Mouse (Mus musculus) olfactory bulb, adult 2 months (tissue): ENCODE data around the gene Plekhg3. TPM values are rescaled to one million over a fixed set of nuclear protein-coding genes. Genes with fewer than 3 reads are reported as not detected.

Experiments
- H3K27ac ChIP-seq: fragments of 200-500 bp; 2 replicates; pipeline ENCODE4 v1.5.1; 2012; ENCODE audit warnings: low read depth, low read length; ENCODE audit not compliant: insufficient read depth
- H3K4me1 ChIP-seq: fragments of 200-500 bp; 2 replicates; pipeline ENCODE4 v1.6.1; 2012; ENCODE audit warnings: low read length; ENCODE audit not compliant: control insufficient read depth, insufficient read depth
- H3K4me3 ChIP-seq: fragments of 200-500 bp; 2 replicates; pipeline ENCODE4 v1.5.1; 2012; ENCODE audit warnings: mild to moderate bottlenecking, low read depth, low read length, moderate library complexity; ENCODE audit not compliant: insufficient read depth
- CTCF ChIP-seq: fragments of 200-500 bp; IDR thresholded peaks from 2 replicates; pipeline ENCODE4 v1.5.1; 2012; ENCODE audit warnings: low read depth, mild to moderate bottlenecking, low read length, moderate library complexity; ENCODE audit not compliant: insufficient read depth
- POLR2A ChIP-seq: fragments of 200-500 bp; IDR thresholded peaks from 2 replicates; pipeline ENCODE4 v1.6.1; 2012; ENCODE audit warnings: mild to moderate bottlenecking, low read depth, low read length, moderate library complexity; ENCODE audit not compliant: insufficient read depth
- WGBS: fragments of 180-500 bp; shearing (Covaris S2); methylation state at CpG from one replicate; pipeline ENCODE4 v1.1.7; 2018; 5-methylcytosine and 5-hydroxymethylcytosine counted together
- polyA plus RNA-seq: library from polyadenylated mRNA; stranded (reverse); fragments of >200 nt; gene quantifications from 2 replicates; pipeline ENCODE4 v1.2.4, GENCODE M21; 2012; ENCODE audit warnings: low replicate concordance; ENCODE audit not compliant: missing spikeins, insufficient read depth, insufficient read length

Gene Plekhg3
- not detected in 2 replicates for polyA plus RNA-seq

DNA sequence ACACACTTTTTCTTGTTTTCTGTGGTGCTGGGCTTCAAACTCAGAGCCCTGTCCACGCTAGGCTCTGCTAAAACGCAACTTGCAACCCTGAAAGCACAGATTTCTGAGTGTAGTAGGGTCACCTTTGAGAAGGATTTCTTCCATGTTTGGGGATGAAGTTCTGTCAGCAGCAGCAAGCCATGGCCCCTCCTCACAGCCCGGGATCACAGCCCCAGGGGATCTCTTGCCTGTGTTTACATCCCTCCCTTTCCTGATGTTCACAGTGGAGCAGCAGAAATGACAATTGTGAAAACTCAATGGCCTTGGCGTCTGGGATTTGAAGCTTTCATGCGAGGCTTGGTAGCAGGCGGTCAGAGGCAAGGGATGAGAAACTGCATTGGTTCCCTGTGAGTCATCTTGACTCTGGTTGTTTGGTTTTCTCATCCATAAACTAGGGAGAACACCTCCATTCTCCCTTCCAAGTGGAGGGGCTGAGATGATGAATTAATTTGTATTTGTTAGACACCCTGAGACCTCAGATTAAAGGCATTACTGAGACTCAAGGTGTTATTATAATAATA, at the start of gene Plekhg3:
TSS of gene Plekhg3 (plus strand) at position 312 of the 560 bp plus-strand sequence.
- TF ChIP-seq CTCF (no peak), POLR2A (no peak)
- no peak within 1 kb of the TSS for H3K4me3 ChIP-seq
- WGBS = 78% methylated on average over 6 of the region's 6 CpGs
- peaks cover 21% of the 10 kb centered on the region for H3K4me1 ChIP-seq
- H3K27ac ChIP-seq = no peak within 1 kb of the TSS

GRCm38 (mm10) chr12:76482446-76482845, 48.2 kb upstream of the Plekhg3 start:
- no peak overlapping the region for H3K4me3 ChIP-seq
- no peak overlapping the region for H3K27ac ChIP-seq
- WGBS = 94% methylated on average over 2 of the region's 2 CpGs
- no peak for TF ChIP-seq CTCF
- TF ChIP-seq POLR2A = no peak
- peaks cover 15% of the 10 kb centered on the region for H3K4me1 ChIP-seq

DNA sequence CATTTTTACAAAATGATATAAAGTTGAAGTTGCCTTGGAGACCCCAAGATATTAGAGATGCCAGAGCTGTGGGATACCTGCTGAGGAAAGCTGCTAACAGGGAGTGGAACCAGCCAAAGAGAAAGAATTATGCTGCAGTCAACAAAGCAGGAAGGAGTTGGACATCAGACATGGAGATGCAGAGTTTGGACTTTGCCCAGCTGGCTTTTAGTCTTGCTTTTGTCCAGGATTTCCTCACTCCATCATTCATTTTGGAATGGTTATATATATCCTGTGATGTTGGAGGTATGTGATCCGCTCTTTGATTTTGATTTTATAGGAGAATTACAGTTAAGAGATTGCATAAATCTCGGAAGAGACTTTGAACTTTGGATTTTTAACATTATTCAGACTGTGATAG, 47.7 kb upstream of the Plekhg3 start:
- H3K4me3 ChIP-seq = no peak overlapping the region
- TF ChIP-seq CTCF = no peak
- no peak for TF ChIP-seq POLR2A
- 98% methylated on average over 2 of the region's 2 CpGs for WGBS

DNA sequence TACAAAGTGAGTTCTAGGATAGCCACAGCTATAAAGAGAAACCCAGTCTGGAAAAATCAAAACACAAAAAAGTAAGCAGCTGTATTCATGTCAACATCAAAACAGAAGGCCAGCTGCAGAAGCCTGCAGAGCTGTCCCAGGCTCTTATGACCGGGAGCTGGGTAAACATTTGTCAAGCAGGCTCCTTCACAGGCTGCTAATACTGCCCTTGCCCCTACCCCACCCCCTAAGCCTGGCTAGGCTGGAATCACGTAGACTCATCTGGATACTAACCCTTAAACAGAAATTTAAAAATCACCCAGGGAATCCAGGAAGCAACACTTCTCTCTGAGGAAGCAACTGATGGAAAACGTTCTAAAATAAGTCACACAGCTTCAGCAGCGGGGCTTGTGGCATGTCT, 45.8 kb upstream of the Plekhg3 start:
- Histone ChIP-seq H3K4me1 (peaks cover 4% of the 10 kb centered on the region; the same call in 1 of the 2 replicates), H3K27ac (no peak overlapping the region), H3K4me3 (no peak overlapping the region)
- 48% methylated on average over 4 of the region's 4 CpGs for WGBS
- TF ChIP-seq POLR2A (no peak), CTCF (no peak)

More for the DNA sequence above, 47.7 kb upstream of the Plekhg3 start:
- Histone ChIP-seq H3K4me1 (peaks cover 13% of the 10 kb centered on the region), H3K27ac (no peak overlapping the region)

- TF ChIP-seq CTCF (no peak), POLR2A (no peak)
- Histone ChIP-seq H3K4me1 (peaks cover 4% of the 10 kb centered on the region; the same call in 1 of the 2 replicates), H3K4me3 (no peak overlapping the region), H3K27ac (no peak overlapping the region)
- 64% methylated on average over 11 of the region's 11 CpGs for WGBS
These were observed 45.3 kb upstream of the Plekhg3 start for GRCm38 (mm10) chr12:76485381-76485780.

- Histone ChIP-seq H3K27ac (no peak overlapping the region), H3K4me1 (peaks cover 4% of the 10 kb centered on the region; the same call in 1 of the 2 replicates), H3K4me3 (no peak overlapping the region)
- 60% methylated on average over 9 of the region's 9 CpGs for WGBS
- TF ChIP-seq POLR2A = no peak
These were observed 43.7 kb upstream of the Plekhg3 start for GRCm38 (mm10) chr12:76486943-76487342.

GRCm38 (mm10) chr12:76490798-76491197, 39.9 kb upstream of the Plekhg3 start:
- H3K4me3 ChIP-seq = no peak overlapping the region
- H3K27ac ChIP-seq = no peak overlapping the region
- 0 out of 2 replicates have a peak, but pooled peaks cover 2% of the 10 kb centered on the region for H3K4me1 ChIP-seq
- no peak for TF ChIP-seq CTCF
- TF ChIP-seq POLR2A = no peak
- WGBS = 85% methylated on average over 1 of the region's 1 CpGs

DNA sequence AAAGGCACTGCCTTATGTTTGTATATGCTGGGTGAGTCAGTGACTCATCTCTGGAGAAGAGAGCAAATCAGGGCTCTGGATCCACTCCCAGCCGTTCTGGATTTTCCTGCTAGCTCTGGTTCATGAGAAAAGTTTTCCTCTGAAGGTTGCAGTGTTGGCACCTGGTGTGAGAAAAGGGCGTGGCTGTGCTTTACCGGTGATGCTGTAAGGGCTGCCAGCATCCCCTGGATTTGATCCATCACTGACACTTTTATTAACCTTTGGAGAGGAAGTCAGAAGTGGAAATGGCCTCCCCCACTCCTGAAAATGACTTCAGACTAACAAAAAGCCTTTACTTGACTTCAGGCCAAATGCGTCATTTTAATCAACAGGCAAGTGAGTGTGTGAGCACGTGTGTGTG, 37.2 kb upstream of the Plekhg3 start:
- no peak for TF ChIP-seq POLR2A
- TF ChIP-seq CTCF = no peak
- 37% methylated on average over 5 of the region's 5 CpGs for WGBS
- Histone ChIP-seq H3K4me1 (peaks cover 2% of the 10 kb centered on the region; the same call in 1 of the 2 replicates), H3K27ac (no peak overlapping the region), H3K4me3 (no peak overlapping the region)

- no peak overlapping the region for H3K27ac ChIP-seq
- TF ChIP-seq POLR2A = no peak
- no peak for TF ChIP-seq CTCF
- no peak overlapping the region for H3K4me3 ChIP-seq
- peaks cover 2% of the 10 kb centered on the region; the same call in 1 of the 2 replicates for H3K4me1 ChIP-seq
- WGBS = 82% methylated on average over 4 of the region's 4 CpGs
These were observed 35.3 kb upstream of the Plekhg3 start for GRCm38 (mm10) chr12:76495381-76495780.
